Mouse (Mus musculus) MEL (cell line): ENCODE data around the gene Hdac4. TPM values are rescaled to one million over a fixed set of nuclear protein-coding genes. Genes with fewer than 3 reads are reported as not detected.

Experiments used
- DNase-seq: peaks from one replicate; pipeline ENCODE4 v3.0.0; 2011; ENCODE audit warnings: low read depth, low spot score
- H3K27ac ChIP-seq: 2 replicates; pipeline ENCODE4 v1.5.1; 2012; ENCODE audit warnings: low read depth, mild to moderate bottlenecking, control low read depth, low read length, moderate library complexity; ENCODE audit not compliant: control insufficient read depth
- H3K27me3 ChIP-seq, 2 experiments: fragments of 150-350 bp in 1 of 2; sonication (generic) in 1 of 2; 2 replicates each; pipeline ENCODE4 v1.6.1; 2012; ENCODE audit warnings: low read length in 2 of 2, mild to moderate bottlenecking in 2 of 2, improper control_type of control experiment in 1 of 2, moderate library complexity in 1 of 2; ENCODE audit not compliant: insufficient read depth in 2 of 2, control insufficient read depth in 1 of 2
- H3K36me3 ChIP-seq, 2 experiments: 2 replicates each; pipeline ENCODE4 v1.6.1; 2012 to 2014; ENCODE audit warnings: low read length in 2 of 2, improper control_type of control experiment in 1 of 2, inconsistent platforms in 1 of 2, mild to moderate bottlenecking in 1 of 2; ENCODE audit not compliant: insufficient read depth in 2 of 2, control insufficient read depth in 1 of 2
- H3K4me1 ChIP-seq, 2 experiments: fragments of 150-350 bp in 1 of 2; sonication (generic) in 1 of 2; 2 replicates each; pipeline ENCODE4 v1.6.1; 2012; ENCODE audit warnings: low read length in 2 of 2, improper control_type of control experiment in 1 of 2, mild to moderate bottlenecking in 1 of 2; ENCODE audit not compliant: insufficient read depth in 2 of 2, control insufficient read depth in 1 of 2
- H3K4me3 ChIP-seq, 2 experiments: fragments of 150-350 bp in 1 of 2; sonication (generic) in 1 of 2; 2 replicates each; pipeline ENCODE4 v1.5.1; 2012; ENCODE audit warnings: low read depth in 2 of 2, low read length in 2 of 2, mild to moderate bottlenecking in 2 of 2, moderate library complexity in 2 of 2, control low read depth in 1 of 2, improper control_type of control experiment in 1 of 2; ENCODE audit not compliant: control insufficient read depth in 1 of 2, insufficient read depth in 1 of 2
- H3K79me2 ChIP-seq: 2 replicates; pipeline ENCODE4 v1.6.1; 2012; ENCODE audit warnings: mild to moderate bottlenecking, low read length, moderate library complexity; ENCODE audit not compliant: control insufficient read depth, poor library complexity, insufficient read depth
- H3K9ac ChIP-seq: 2 replicates; pipeline ENCODE4 v1.6.1; 2012; ENCODE audit warnings: low read depth, mild to moderate bottlenecking, control low read depth, low read length, moderate library complexity; ENCODE audit not compliant: control insufficient read depth, poor library complexity, severe bottlenecking
- H3K9me3 ChIP-seq: fragments of 150-350 bp; sonication (generic); replicated peaks from 2 replicates; pipeline ENCODE4 v1.6.1; 2012; ENCODE audit warnings: mild to moderate bottlenecking, low read length, improper control_type of control experiment, moderate library complexity; ENCODE audit not compliant: insufficient read depth
- CHD1 ChIP-seq: IDR thresholded peaks from 2 replicates; pipeline ENCODE4 v1.6.1; 2012; ENCODE audit warnings: low read depth, mild to moderate bottlenecking, inconsistent platforms, low read length, improper control_type of control experiment
- CHD2 ChIP-seq: IDR thresholded peaks from 2 replicates; pipeline ENCODE4 v1.6.1; 2011; ENCODE audit warnings: low read length, improper control_type of control experiment
- CTCF ChIP-seq, 3 experiments: IDR thresholded peaks in 2 of 3; conservative IDR thresholded peaks in 1 of 3; 2 replicates each; pipeline ENCODE4 v1.5.1; 2011 to 2012; ENCODE audit warnings: low read length in 3 of 3, low read depth in 2 of 3, mild to moderate bottlenecking in 2 of 3, improper control_type of control experiment in 1 of 3, inconsistent platforms in 1 of 3, mixed read lengths in 1 of 3, moderate library complexity in 1 of 3; ENCODE audit not compliant: control insufficient read depth in 1 of 3, insufficient read depth in 1 of 3, poor library complexity in 1 of 3, severe bottlenecking in 1 of 3
- ELF1 ChIP-seq: IDR thresholded peaks from 2 replicates; pipeline ENCODE4 v1.6.1; 2014; ENCODE audit warnings: low read depth, mild to moderate bottlenecking, inconsistent platforms, low read length, improper control_type of control experiment, moderate library complexity
- KAT2A ChIP-seq: conservative IDR thresholded peaks from 2 replicates; pipeline ENCODE4 v1.6.1; 2012; ENCODE audit warnings: low read depth, low read length, improper control_type of control experiment, inconsistent platforms
- MAX ChIP-seq: IDR thresholded peaks from 2 replicates; pipeline ENCODE4 v1.6.1; 2011; ENCODE audit warnings: low read length, improper control_type of control experiment
- NELFE ChIP-seq: IDR thresholded peaks from 2 replicates; pipeline ENCODE4 v1.6.1; 2011; ENCODE audit warnings: low read depth, low read length, improper control_type of control experiment
- POLR2A ChIP-seq, 2 experiments: IDR thresholded peaks; 2 replicates each; pipeline ENCODE4 v1.6.1; 2011 to 2012; ENCODE audit warnings: low read length in 2 of 2, mild to moderate bottlenecking in 2 of 2, control low read depth in 1 of 2, improper control_type of control experiment in 1 of 2, low read depth in 1 of 2, moderate library complexity in 1 of 2; ENCODE audit not compliant: control insufficient read depth in 1 of 2, insufficient read depth in 1 of 2, poor library complexity in 1 of 2
- POLR2AphosphoS2 ChIP-seq: IDR thresholded peaks from 2 replicates; pipeline ENCODE4 v1.6.1; 2011; ENCODE audit warnings: low read length, improper control_type of control experiment
- RAD21 ChIP-seq: IDR thresholded peaks from 2 replicates; pipeline ENCODE4 v1.6.1; 2011; ENCODE audit warnings: mild to moderate bottlenecking, low read depth, low read length, improper control_type of control experiment
- TAL1 ChIP-seq: IDR thresholded peaks from 2 replicates; pipeline ENCODE4 v1.6.1; 2012; ENCODE audit warnings: mild to moderate bottlenecking, inconsistent platforms, low read length, moderate library complexity, mixed read lengths
- TCF12 ChIP-seq: IDR thresholded peaks from 2 replicates; pipeline ENCODE4 v1.6.1; 2014; ENCODE audit warnings: low read depth, mild to moderate bottlenecking, inconsistent platforms, low read length, improper control_type of control experiment, moderate library complexity
- UBTF ChIP-seq: IDR thresholded peaks from 2 replicates; pipeline ENCODE4 v1.6.1; 2012; ENCODE audit warnings: low read depth, mild to moderate bottlenecking, inconsistent platforms, low read length, improper control_type of control experiment, moderate library complexity, borderline replicate concordance; ENCODE audit not compliant: insufficient read depth
- ZNF384 ChIP-seq: IDR thresholded peaks from 2 replicates; pipeline ENCODE4 v1.6.1; 2012; ENCODE audit warnings: low read depth, mild to moderate bottlenecking, inconsistent platforms, low read length, improper control_type of control experiment
- polyA plus RNA-seq, 2 experiments: library from polyadenylated mRNA; stranded (reverse) in 1 of 2; unstranded in 1 of 2; fragments of >175 nt in 1 of 2; fragments of >200 nt in 1 of 2; gene quantifications; 2 replicates each; pipeline versions ENCODE4 v1.2.1 to v1.2.4; 2012; ENCODE audit warnings: low replicate concordance in 2 of 2, low read depth in 1 of 2; ENCODE audit not compliant: insufficient read length in 2 of 2, insufficient read depth in 1 of 2, missing spikeins in 1 of 2
- total RNA-seq: library from RNA; depleted of rRNA; stranded (reverse); fragments of 300-350 nt; gene quantifications from 2 replicates; pipeline ENCODE4 v1.2.3, GENCODE M21; 2012

Hdac4 gene
- total and polyA plus RNA-seq, 3 experiments, result 11.0 to 19.5 (median 12.3) TPM

DNA sequence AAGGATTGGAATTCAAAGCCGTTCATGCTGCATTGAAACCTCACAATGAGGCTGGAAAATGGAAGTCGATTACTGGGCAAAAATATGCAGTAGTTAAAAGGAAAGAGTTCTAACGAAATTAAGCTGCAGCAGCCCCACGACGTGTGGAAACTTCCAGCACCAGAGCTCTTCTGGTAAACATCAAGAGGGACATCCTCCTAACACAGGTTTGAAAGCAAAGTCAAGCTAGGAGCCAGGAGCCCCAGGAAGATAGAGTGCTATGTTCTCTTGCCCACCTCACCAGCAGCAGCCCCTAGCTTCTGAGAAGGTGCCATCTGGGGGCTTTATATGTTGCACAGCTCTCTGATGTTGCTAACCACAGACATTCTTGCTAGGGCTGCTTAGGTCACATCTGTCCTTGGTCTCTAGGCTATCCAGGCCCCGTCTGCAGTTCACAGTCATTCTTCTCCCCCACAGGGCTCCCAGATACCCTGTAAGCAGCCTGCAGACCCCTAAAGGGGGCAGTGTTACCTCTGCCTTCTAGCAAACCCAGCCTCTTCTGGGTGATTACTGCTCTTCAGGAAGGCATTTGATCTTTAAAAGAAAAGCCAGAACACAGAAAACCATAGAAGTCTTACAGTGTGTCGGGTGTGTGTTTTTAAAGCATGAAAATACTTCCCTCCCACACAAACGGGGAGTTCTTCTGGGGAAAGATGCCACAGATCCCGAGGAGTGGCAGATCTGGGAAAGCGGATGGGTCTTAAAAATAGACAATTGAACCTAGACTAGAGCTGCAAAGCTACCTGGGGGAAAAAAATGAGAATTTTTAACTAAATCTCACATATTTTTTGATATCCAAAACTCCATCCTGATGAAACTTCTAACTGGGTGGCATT lies 17.2 kb downstream of the Hdac4 start:
- Histone ChIP-seq H3K4me3 (peak overlapping the region in 1 of 2 experiments; percentile 87; a peak in 2 of 4 replicates), H3K79me2 (peaks cover 51% of the 10 kb centered on the region), H3K36me3 (peaks cover 0 to 20% of the 10 kb centered on the region in 2 experiments; a peak in 2 of 4 replicates), H3K27ac (no peak overlapping the region), H3K9ac (peak overlapping the region; percentile 91), H3K4me1 (peaks cover 9 to 10% of the 10 kb centered on the region in 2 experiments; a peak in 3 of 4 replicates), H3K9me3 (no peaks in the 10 kb centered on the region), H3K27me3 (no peaks in the 10 kb centered on the region)
- peak; percentile 17 for DNase-seq
- TF ChIP-seq POLR2A (IDR thresholded peaks at IDR 0.05; ENCODE audit: control insufficient read depth in 1 of 2, insufficient read depth in 1 of 2, low read depth in 1 of 2, low read length in 2 of 2, poor library complexity in 1 of 2) (peak in 1 of 2 experiments; percentile 31; a peak in 1 of 4 replicates), POLR2AphosphoS2 (no peak), CTCF (IDR thresholded peaks at IDR 0.05 in 2 of 3, conservative IDR thresholded peaks at IDR 0.05 in 1 of 3; ENCODE audit: control insufficient read depth in 1 of 3, insufficient read depth in 1 of 3, low read depth in 2 of 3, low read length in 3 of 3, poor library complexity in 1 of 3, severe bottlenecking in 1 of 3) (peak in 1 of 3 experiments; percentile 7; a peak in 1 of 6 replicates)

- no peaks in the 10 kb centered on the region for H3K27me3 ChIP-seq
- H3K9me3 ChIP-seq, result no peaks in the 10 kb centered on the region
- no peak for DNase-seq
- H3K79me2 ChIP-seq, result peaks cover 55% of the 10 kb centered on the region
- H3K4me3 ChIP-seq, result no peak overlapping the region
- H3K9ac ChIP-seq, result no peak overlapping the region
- H3K36me3 ChIP-seq, result peaks cover 0 to 18% of the 10 kb centered on the region in 2 experiments; a peak in 2 of 4 replicates
- no peak overlapping the region for H3K27ac ChIP-seq
- TF ChIP-seq CHD1 (no peak), UBTF (no peak), CHD2 (no peak), TAL1 (no peak), MAX (no peak), TCF12 (no peak), NELFE (no peak), ZNF384 (no peak), RAD21 (no peak), KAT2A (no peak), POLR2A (IDR thresholded peaks at IDR 0.05; ENCODE audit: control insufficient read depth in 1 of 2, insufficient read depth in 1 of 2, low read depth in 1 of 2, low read length in 2 of 2, poor library complexity in 1 of 2) (no peak), ELF1 (no peak)
- H3K4me1 ChIP-seq, result peaks cover 6 to 7% of the 10 kb centered on the region in 2 experiments; a peak in 2 of 4 replicates
Observed at GRCm38 (mm10) chr1:92177599-92177998, 17.9 kb downstream of the Hdac4 start.
